Mouse (Mus musculus): Measurements from ENCODE around the gene Casp8.
"Not testable (repeated sequence)": the region's sequence is repeated elsewhere in the genome, so short reads cannot be mapped to it uniquely, and the experiment has no call there.

Casp8 gene

DNA sequence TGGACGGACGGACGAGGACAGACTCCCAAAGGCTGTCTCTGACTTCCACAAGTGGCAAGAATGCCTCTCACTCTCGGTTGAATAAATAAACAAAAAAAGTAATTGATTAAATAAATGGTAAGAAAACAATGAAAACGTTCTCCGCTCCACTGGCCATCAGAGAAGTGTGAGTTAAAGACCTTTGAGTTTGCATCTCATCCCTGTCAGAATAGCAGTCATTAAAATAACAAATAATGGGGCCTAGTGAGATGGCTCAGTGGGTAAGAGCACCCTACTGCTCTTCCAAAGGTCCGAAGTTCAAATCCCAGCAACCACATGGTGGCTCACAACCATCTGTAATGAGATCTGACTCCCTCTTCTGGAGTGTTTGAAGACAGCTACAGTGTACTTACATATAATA, 5.5 kb downstream of the Casp8 start:
- DNase-seq (ENCODE audit: low spot score), result not testable (repeated sequence)

DNA sequence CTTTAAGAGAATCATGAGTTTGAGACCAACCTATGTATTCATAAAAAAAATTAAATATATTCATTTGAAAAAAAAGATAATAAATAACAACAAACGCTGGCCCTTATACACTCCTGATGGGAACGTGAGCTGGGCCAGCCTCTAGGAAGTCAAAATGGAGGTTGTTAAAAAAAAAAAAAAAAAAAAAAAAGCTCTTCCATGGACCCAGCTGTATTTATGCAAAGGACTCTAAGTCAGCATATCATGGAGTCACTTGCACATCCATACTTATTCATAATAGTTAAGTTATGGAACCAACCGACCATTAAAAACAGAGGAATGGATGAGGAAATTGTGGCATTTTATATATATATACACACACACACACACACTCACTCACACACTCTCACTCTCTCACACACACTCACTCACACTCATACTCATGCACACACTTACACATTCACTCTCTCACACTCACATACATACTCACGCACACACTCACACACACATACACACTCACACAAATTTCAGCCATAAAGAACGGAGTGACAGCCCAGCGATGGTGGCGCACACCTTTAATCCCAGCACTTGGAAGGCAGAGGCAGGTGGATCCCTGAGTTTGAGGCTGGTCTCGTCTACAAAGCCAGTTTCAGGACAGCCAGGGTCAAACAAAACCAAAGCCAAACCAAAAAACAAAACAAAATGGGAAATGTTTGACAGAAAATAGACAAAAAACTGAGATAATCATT, 6.5 kb downstream of the Casp8 start:
- no peak for DNase-seq (ENCODE audit: low spot score)

GRCm38 (mm10) chr1:58802322-58803273, 7.4 kb downstream of the Casp8 start:
- no peak for DNase-seq (ENCODE audit: low spot score)

GRCm38 (mm10) chr1:58803531-58803930, 8.4 kb downstream of the Casp8 start:
- no peak for DNase-seq (ENCODE audit: low spot score)

- DNase-seq (ENCODE audit: low spot score), result no peak
Observed at GRCm38 (mm10) chr1:58806651-58807050, 11.5 kb downstream of the Casp8 start.

DNA sequence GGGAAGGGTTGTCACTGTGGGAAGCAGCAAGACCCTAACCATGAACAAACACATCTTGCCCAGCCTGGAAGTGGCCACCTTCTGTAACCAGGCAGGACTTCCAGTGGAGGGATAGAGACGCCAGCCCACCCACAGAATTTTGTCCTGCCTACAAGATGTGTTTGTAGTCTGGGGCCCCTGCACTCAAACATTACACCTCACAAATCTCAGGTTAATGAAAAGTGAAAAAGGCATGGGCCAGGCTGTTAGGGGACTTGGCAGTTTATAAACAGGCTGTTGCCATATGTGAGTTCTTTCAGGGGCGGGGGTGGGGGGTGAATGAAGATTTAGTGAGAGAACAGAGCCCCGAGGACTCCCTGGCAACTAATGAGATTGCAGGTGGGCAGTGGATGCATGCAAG, 31.1 kb downstream of the Casp8 start:
- DNase-seq (ENCODE audit: low spot score), result no peak

- DNase-seq (ENCODE audit: low spot score), result no peak
Observed at GRCm38 (mm10) chr1:58830741-58831140, 35.6 kb downstream of the Casp8 start.

DNA sequence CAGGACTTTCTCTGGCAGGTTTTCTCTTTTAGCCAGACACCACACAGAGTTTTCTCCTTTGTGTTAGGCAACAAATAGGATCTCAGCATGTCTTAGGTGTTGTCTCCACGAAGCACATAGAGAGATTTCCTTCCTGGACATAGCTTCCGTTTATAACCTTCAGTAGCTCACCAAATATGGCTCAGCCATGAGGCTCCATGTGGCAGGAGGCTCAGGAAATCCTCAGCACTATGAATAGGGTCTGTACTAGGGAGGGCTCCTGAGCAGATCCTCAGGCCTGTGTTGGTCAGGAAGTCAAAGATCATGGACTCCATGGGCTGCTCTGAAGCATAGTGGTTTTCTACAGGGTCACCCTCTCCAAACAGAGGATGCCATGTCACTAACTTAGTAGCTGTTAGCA, 37.0 kb downstream of the Casp8 start:
- DNase-seq (ENCODE audit: low spot score), result no peak

- DNase-seq (ENCODE audit: low spot score), result not testable (repeated sequence)
Observed at GRCm38 (mm10) chr1:58856811-58857210, 61.6 kb downstream of the Casp8 start.

DNA sequence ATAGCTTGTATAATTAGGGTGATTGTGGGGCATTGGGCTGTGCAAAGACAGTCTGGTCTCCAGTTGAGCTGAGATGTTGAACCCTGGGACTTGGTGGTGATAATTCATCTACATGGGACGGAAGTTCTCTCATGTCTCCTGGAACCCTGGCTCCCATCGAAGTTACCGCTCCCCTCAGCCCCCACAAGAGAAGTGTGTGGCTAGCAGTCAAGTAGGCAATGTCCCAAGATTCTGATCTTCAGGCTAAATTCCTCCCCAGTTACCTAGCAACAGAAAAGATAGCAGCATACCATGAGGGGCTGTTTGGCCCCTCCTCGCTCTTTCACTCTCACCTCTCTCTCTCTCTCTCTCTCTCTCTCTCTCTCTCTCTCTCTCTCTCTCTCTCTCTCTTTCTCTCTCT, 64.0 kb downstream of the Casp8 start:
- DNase-seq (ENCODE audit: low spot score), result not testable (repeated sequence)

DNA sequence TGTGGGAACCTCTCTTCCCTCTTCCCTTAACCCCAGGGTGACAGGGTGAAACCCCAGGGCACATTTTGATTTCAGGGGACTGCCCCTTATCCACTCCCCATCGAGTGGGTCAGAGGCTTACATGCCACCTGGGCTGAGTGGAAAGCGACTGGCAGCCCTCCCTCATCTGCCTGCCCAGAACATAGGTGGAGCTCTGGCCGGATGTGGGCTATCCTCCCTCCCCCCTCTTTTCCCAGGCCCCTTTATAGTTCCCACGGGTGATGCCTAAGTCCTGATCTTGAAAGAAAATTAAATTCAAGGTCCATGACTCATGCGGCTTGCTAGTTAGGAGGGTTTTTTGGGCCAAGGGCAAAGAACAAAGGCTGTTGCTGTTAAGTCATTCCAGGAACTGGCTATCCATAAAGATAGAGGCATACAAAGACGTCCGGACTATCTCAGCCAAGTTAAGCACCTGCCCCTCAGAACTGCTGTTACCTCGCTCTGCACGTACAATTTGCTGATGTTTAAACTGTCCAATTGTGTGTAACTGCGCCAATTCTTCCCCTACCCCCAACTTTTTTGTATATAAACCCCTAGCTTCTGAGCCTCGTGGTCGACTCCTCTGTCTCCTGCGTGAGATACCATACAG, 64.7 kb downstream of the Casp8 start:
- DNase-seq (ENCODE audit: low spot score), result not testable (repeated sequence)

GRCm38 (mm10) chr1:58860586-58860985, 65.4 kb downstream of the Casp8 start:
- not testable (repeated sequence) for DNase-seq (ENCODE audit: low spot score)

DNA sequence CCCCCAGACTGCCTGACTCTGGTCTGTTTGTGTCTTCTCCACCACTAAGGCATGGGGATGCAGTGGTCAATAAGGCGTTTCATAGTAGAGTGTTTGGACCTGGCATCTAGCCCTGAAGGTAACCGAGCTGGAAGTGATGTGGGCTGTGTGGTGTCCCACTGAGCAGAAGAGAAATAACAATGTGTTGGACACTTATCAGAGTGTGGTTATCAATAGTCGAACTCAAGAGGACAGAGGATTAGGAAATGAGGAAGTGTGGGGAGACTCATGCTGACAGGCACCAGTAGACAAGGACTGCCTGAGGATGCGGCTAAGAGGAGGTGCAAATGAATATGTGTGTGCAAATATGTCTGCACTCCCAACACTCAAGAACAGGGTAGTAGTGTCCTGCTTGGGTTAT, 81.3 kb downstream of the Casp8 start:
- DNase-seq (ENCODE audit: low spot score), result not testable (repeated sequence)

DNA sequence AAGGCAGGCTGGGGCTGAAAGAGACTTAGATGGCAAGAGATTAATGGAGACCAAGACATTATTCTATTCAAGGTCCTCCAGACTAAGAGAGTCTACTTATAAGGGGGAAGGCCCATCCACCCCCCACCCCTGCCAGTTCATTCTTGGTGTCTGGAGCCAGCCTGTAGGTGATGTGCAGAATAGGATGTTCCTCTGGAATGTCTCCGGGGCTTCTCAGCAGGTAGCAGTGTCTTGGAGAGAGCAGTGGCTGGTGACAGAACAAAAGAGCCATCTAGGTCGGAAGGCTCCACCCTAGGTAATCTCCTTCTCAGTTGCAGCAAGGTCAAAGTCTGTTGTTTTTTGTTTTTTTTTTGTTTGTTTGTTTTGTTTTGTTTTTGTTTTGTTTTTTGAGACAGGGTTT, 84.1 kb downstream of the Casp8 start:
- DNase-seq (ENCODE audit: low spot score), result not testable (repeated sequence)

DNA sequence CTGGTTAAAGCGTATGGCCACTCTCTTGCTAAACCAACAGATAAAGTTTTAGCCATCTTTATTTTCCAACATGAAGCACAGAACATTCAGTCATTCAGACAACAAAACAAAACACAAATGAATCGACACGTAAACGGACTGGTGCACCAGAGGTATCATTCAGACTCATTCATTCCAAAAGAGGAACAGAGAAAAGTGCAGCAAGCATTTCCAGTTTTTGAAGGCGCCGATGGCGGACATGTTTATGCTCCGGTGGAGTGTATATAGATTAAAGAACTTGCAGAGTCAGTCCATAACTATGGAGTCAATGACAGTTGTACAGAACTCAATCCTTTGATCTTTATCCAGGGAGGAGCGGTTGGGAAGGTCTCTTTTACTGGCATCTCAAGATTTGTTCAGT, 88.1 kb downstream of the Casp8 start:
- DNase-seq (ENCODE audit: low spot score), result not testable (repeated sequence)

DNA sequence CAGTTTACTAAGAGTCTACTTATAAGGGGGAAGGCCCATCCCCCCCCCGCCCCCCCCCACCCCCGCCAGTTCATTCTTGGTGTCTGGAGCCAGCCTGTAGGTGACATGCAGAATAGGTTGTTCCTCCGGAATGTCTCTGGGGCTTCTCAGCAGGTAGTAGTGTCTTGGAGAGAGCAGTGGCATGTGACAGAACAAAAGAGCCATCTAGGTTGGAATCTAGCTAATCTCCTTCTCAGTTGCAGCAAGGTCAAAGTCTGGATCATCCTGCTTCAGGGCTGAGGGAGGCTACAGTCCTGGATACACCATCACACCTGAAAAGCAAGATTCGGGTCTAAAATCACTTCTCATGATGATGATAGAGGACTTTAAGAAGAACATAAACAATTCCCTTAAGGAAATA, 90.5 kb downstream of the Casp8 start:
- DNase-seq (ENCODE audit: low spot score), result no peak

DNA sequence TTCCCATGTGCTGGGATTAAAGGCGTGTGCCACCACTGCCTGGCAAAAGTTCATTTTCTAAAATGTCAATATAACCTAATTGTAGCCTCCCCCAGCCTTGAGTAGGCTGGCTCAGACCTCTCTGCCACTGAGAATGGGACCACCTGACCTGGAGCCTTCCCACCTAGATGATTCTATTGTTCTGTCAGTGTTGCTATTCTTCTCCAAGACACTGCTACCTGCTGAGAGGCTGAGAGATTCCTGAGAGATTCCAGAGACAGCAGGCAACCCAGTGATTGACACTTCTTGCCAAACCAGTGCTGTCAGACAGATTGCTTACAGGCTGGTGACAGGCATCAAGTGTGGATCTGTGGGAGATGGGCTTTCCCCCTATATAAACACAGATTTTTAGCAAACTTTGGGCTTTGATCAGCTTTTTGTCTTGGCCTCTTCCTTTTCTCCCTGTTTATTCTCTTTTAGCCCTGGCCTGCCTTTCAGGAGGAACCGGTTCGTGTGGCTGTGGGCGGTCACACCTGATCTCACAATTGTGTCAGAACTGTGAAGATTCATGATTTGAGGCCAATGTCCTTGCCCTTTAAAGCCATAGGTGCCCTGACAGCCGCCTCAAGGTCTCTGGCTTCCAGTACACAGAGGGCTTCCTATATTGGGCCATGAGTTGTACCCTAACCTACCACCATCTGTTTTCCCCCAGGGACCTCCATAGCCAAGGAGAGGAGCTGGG, 94.8 kb downstream of the Casp8 start:
- DNase-seq (ENCODE audit: low spot score), result no peak

GRCm38 (mm10) chr1:58890697-58891290, 95.6 kb downstream of the Casp8 start:
- not testable (repeated sequence) for DNase-seq (ENCODE audit: low spot score)

DNA sequence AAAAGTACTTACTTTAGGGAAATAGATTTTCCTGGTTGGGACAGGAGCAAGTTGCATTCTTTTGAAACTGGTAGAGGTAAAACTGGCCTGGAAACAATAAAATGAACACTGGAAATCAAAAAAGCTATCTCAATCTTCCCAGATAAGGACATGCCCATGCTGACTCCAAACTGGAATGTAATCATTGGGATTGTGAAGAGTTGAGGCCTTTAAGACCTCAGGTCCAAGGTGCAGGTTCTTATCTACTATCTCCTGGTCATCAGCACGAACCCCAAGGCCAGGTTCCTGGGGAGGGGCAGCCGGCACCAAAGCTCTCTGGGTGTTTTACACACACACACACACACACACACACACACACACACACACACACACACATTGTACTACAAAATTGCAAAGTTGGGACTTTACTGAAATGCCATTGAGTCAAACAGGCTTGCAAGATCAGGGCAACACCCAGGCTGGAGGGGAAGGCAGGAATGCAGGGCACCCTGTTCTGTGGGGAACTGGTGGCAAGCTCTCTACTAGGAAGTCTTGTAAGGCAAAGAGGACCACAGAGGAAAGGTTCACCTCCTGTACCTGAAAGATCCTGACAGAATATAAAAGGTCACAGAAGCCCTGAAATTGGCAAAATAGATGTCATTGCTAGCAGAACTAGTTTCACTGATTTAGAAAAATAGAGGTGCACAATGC, 96.5 kb downstream of the Casp8 start:
- DNase-seq (ENCODE audit: low spot score), result not testable (repeated sequence)

GRCm38 (mm10) chr1:58892386-58892785, 97.2 kb downstream of the Casp8 start:
- not testable (repeated sequence) for DNase-seq (ENCODE audit: low spot score)

All from layer of hippocampus, adult 9-10 months (tissue).